Mouse (Mus musculus) small intestine, adult 2 months (tissue): ENCODE measurements around the gene Tspan33. TPM values are rescaled to one million over a fixed set of nuclear protein-coding genes. Genes with fewer than 3 reads are reported as not detected.

Experiments
- H3K27ac ChIP-seq: fragments of 200-500 bp; 2 replicates; pipeline ENCODE4 v1.5.1; 2012; ENCODE audit warnings: low read depth, low read length, control low read depth, inconsistent platforms; ENCODE audit not compliant: insufficient read depth
- H3K27me3 ChIP-seq: fragments of 200-500 bp; 2 replicates; pipeline ENCODE4 v1.6.1; 2012; ENCODE audit warnings: mild to moderate bottlenecking, moderate library complexity, low read length, inconsistent platforms; ENCODE audit not compliant: control insufficient read depth, insufficient read depth
- H3K36me3 ChIP-seq: fragments of 200-500 bp; 2 replicates; pipeline ENCODE4 v1.6.1; 2012; ENCODE audit warnings: mild to moderate bottlenecking, low read length, control low read depth, inconsistent platforms; ENCODE audit not compliant: control insufficient read depth, insufficient read depth
- H3K4me1 ChIP-seq: fragments of 200-500 bp; 2 replicates; pipeline ENCODE4 v1.6.1; 2012; ENCODE audit warnings: low read length, inconsistent platforms, mixed read lengths; ENCODE audit not compliant: control insufficient read depth, insufficient read depth, insufficient read length
- H3K4me3 ChIP-seq: fragments of 200-500 bp; 2 replicates; pipeline ENCODE4 v1.5.1; 2012; ENCODE audit warnings: low read depth, mild to moderate bottlenecking, control low read depth, inconsistent platforms, low read length, moderate library complexity
- CTCF ChIP-seq: fragments of 200-500 bp; IDR thresholded peaks from 2 replicates; pipeline ENCODE4 v1.5.1; 2012; ENCODE audit warnings: low read depth, mild to moderate bottlenecking, control low read depth, inconsistent platforms, low read length, moderate library complexity, mixed read lengths; ENCODE audit not compliant: insufficient replicate concordance, insufficient read length; ENCODE audit errors: extremely low read depth
- POLR2A ChIP-seq: fragments of 200-500 bp; IDR thresholded peaks from 2 replicates; pipeline ENCODE4 v1.6.1; 2012; ENCODE audit warnings: low read depth, mild to moderate bottlenecking, control low read depth, inconsistent platforms, low read length, moderate library complexity
- WGBS: fragments of 180-500 bp; shearing (Covaris S2); methylation state at CpG from one replicate; pipeline ENCODE4 v1.1.7; 2018; 5-methylcytosine and 5-hydroxymethylcytosine counted together
- polyA plus RNA-seq: library from polyadenylated mRNA; depleted of rRNA; stranded (reverse); fragments of >200 nt; gene quantifications from 2 replicates; pipeline ENCODE4 v1.2.3, GENCODE M21; 2012

Tspan33 gene
- polyA plus RNA-seq, 1 experiment, result 1.8 TPM

DNA sequence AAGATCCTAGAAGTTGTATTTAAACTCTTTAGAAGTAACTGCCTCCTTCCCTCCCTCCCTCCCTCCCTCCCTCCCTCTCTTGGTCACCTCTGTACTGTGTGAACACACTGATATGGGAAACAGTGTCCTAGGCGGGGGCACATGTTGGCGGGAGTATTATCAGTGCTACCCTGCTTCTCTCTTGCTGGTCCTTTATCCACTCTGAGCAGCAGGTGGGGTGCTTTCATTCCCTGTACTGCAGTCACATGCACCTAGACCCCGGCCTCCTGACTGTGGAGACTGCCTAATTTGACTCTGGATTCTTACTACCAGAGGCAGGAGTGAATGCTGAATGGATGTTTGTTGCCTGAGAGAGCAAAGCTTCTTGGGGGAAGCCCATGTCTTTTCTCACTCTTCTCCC lies 3.5 kb downstream of the Tspan33 start:
- Histone ChIP-seq H3K27me3 (peaks cover 14% of the 10 kb centered on the region; the same call in 1 of the 2 replicates), H3K36me3 (no peaks in the 10 kb centered on the region), H3K27ac (no peak overlapping the region), H3K4me3 (no peak overlapping the region), H3K4me1 (peaks cover 4% of the 10 kb centered on the region; the same call in 1 of the 2 replicates)
- TF ChIP-seq CTCF, result no peak
- no peak for TF ChIP-seq POLR2A
- 30% methylated on average over 3 of the region's 3 CpGs for WGBS

DNA sequence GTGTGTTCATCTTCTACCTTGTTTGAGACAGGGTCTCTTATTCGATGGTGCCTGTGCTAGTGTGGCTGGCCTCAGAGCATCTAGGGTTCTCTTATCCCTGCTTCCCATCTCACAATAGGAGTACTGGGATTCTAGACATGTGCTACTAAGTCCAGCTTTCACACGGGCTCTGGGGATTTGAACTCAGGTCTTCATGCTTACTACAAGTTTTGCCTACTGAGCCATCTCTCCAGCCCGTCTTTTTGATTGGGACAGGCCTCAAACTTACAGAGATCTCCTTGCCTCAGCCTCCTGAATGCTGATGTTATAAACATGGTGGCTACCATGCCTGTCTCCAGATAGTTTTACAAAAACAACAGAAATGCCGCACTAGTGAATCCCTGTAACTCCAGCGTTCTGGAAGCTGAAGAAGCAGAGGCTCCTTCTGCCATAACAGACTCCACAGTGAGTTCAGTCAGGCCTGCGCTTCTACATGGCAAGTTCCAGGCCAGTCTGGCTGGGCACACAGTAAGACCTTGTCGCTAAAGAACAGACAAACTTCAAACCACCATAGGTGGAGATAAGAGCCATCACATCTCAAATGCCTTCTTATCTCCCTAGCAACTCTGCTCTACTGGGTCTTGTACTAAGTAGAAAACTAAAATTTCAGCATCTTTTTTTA lies 5.2 kb downstream of the Tspan33 start:
- H3K27ac ChIP-seq, result no peak overlapping the region
- TF ChIP-seq CTCF (no peak), POLR2A (no peak)
- peaks cover 4% of the 10 kb centered on the region; the same call in 1 of the 2 replicates for H3K4me1 ChIP-seq
- no peak overlapping the region for H3K4me3 ChIP-seq
- peaks cover 7% of the 10 kb centered on the region; the same call in 1 of the 2 replicates for H3K27me3 ChIP-seq
- 94% methylated on average over 7 of the region's 7 CpGs for WGBS
- H3K36me3 ChIP-seq, result no peaks in the 10 kb centered on the region

DNA sequence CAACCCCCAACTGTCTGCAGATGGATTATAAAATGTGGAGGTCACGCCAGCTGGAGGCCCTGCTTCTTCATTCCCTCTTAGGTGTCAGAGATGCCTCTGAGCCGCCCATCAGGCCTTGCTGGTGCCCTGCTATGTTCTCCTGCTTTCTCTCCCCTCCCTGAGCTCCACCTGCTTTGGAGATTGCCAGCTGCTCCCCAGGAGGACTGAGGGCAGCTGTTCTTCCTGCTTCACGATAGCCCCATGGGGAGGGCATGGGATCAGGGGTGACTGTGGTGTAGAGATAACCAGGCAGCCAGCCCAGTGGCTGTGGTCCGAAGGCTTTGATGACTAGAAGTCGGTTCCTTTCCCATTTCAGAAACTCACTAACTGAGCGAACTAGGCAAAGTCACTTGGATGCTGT lies 7.0 kb downstream of the Tspan33 start:
- Histone ChIP-seq H3K4me1 (no peaks in the 10 kb centered on the region), H3K27me3 (no peaks in the 10 kb centered on the region; the same call in 1 of the 2 replicates), H3K4me3 (no peak overlapping the region), H3K27ac (no peak overlapping the region), H3K36me3 (no peaks in the 10 kb centered on the region)
- WGBS, result 32% methylated on average over 6 of the region's 6 CpGs
- TF ChIP-seq CTCF (no peak), POLR2A (no peak)

DNA sequence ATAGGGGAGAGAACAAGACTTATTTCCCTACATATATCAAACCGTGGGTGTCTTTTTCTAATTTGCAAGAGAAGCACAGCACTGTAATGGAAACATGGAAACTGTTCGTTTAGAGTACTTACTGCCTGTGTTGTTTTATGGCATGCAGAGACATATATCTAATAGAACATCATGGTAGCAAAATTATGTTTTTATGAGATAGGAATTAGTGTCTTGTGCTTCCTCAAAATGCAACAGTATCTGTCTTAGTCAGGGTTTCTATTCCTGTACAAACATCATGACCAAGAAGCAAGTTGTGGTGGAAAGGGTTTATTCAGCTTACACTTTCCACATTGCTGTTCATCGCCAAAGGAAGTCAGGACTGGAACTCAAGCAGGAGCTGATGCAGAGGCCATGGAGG lies 8.1 kb downstream of the Tspan33 start:
- no peaks in the 10 kb centered on the region for H3K4me1 ChIP-seq
- H3K36me3 ChIP-seq, result no peaks in the 10 kb centered on the region
- 73% methylated on average over 3 of the region's 3 CpGs for WGBS
- no peak overlapping the region for H3K27ac ChIP-seq
- TF ChIP-seq CTCF (no peak), POLR2A (no peak)
- H3K27me3 ChIP-seq, result no peaks in the 10 kb centered on the region; the same call in 1 of the 2 replicates
- no peak overlapping the region for H3K4me3 ChIP-seq

DNA sequence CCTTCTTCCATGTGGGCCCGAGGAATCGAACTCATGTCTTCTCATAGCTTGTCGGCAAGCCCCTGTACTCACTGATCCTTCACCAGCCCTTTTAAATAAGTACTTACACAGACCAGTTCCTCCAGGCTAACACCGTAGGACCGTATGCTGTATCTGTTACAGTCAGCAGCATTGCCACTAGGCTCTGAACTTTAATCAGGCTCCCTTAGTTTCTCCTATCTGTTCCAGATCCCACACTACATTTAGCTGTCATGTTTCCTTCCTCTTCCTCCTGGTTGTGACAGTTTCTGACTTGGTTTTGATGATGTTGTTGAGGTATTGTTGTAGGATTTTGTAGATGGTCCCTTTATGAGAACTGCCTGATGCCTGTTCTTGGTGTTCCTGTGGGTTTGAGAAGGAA lies 10.1 kb downstream of the Tspan33 start:
- Histone ChIP-seq H3K27me3 (no peaks in the 10 kb centered on the region; the same call in 1 of the 2 replicates), H3K36me3 (no peaks in the 10 kb centered on the region), H3K4me3 (no peak overlapping the region), H3K4me1 (no peaks in the 10 kb centered on the region), H3K27ac (no peak overlapping the region)
- WGBS, result 90% methylated on average over 5 of the region's 5 CpGs
- TF ChIP-seq POLR2A (no peak), CTCF (no peak)

DNA sequence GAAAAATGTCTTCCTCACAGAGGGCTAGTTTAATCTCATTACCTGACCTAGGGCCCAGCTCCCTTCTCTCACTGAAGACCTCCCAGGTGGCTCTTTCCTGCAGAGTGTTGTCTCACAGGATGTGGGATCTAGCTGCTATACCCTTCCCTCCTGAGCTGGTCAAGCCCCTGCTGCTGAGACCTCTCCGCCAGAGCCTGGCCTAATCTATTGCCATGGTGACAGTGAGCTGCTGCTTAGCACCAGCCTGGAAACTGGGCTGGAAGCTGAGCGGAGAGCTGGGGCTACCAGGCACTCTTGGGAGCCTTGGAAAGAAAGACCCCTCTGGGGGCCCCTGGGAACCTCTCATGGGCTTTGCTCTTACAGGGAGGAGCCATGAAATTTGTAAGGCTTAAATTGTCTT lies 13.9 kb downstream of the Tspan33 start:
- H3K27ac ChIP-seq, result no peak overlapping the region
- WGBS, result 88% methylated on average over 2 of the region's 2 CpGs

DNA sequence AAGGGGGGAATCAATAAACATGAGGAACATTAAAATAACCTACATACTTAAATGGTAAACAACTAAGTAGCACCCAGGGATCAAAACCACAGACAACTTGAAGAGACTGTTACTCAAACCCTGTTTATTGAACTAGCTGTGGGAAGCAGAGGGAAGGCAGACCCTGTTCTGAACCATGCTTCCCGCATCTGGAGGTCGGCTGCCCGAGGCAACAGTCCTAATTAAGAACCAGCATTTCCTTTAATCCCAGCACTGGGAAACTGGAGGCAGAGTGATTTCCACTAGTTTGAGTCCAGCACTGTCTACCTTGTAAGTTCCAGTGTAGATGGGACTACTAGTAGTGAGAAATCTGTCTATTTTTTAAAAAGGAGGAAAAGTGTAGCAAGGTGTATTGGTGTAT lies 17.3 kb downstream of the Tspan33 start:
- 76% methylated on average over 3 of the region's 3 CpGs for WGBS
- TF ChIP-seq CTCF (no peak), POLR2A (no peak)
- H3K27ac ChIP-seq, result no peak overlapping the region
- no peaks in the 10 kb centered on the region for H3K27me3 ChIP-seq
- H3K4me3 ChIP-seq, result no peak overlapping the region
- no peaks in the 10 kb centered on the region for H3K36me3 ChIP-seq
- no peaks in the 10 kb centered on the region for H3K4me1 ChIP-seq

More for the DNA sequence above, 13.9 kb downstream of the Tspan33 start:
- H3K27me3 ChIP-seq, result no peaks in the 10 kb centered on the region
- TF ChIP-seq POLR2A, result no peak
- TF ChIP-seq CTCF, result no peak
- H3K4me3 ChIP-seq, result no peak overlapping the region
- H3K4me1 ChIP-seq, result no peaks in the 10 kb centered on the region
- no peaks in the 10 kb centered on the region for H3K36me3 ChIP-seq
